Mouse (Mus musculus): ENCODE data around the gene Mrpl37.

GRCm38 (mm10) chr4:107011325-107012004, 55.2 kb downstream of the Mrpl37 start:
- TF ChIP-seq GATA1 (IDR thresholded peaks at IDR 0.05; ENCODE audit: low read length): no peak
- no peak for TF ChIP-seq TAL1 (IDR thresholded peaks at IDR 0.05; ENCODE audit: low read length)

Measured in erythroblast, embryonic 14.5 days (primary cell).